In the genomic region with DNA sequence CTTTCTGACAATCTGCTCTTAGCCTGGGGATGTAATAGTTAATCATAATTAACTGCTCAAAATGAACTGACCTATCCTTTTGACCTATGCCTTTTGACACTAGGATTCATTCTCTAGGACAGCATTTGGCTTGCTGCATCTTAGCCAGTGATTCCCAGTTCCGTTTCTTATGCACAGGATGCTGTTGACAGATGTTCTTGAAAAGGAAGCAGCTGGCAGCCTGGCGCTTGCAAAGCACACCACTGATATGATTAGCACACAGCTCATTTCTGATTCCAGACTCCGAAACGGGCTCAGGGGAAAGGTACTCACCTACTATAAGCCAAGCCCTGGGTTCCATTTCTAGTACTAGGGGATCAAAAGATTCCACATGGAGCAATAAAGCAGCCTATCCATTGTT, we compare ENCODE assay signal across 15 mouse cellular contexts. TPM values are rescaled to one million over a fixed set of nuclear protein-coding genes. Genes with fewer than 3 reads are reported as not detected.
DNase-seq lines count a peak whose midpoint lies in the region; TF ChIP-seq lines count a peak whose summit lies in the region.
"Had no signal": no experiment of that assay in that cellular context is flagged by ENCODE, and none has a peak within 500 bp of the region (broad histone marks: within the 10 kb centered on the region; RNA-seq: fewer than 3 reads in every experiment).

No protein-coding gene starts in this region.

- 0 out of 2 replicates have a peak overlapping the region, but pooled peaks have one; percentile 1 for H3K27ac ChIP-seq in gastrocnemius, adult 2 months
- H3K27ac ChIP-seq: embryonic facial prominence, embryonic 15.5 days; forebrain, embryonic 15.5 days; limb, embryonic 13.5 days; neural tube, embryonic 12.5 days had no signal

- no peak for TF ChIP-seq CTCF in gastrocnemius, adult 2 months (IDR thresholded peaks at IDR 0.05)

- intact Hi-C loops in gastrocnemius, adult 2 months (cut with DNase I): no loop called here
- intact Hi-C loops in gastrocnemius, postnatal 36 days (cut with DNase I): no loop called here

- DNase-seq in gastrocnemius, adult 2 months: no peak
- no peak for DNase-seq in gastrocnemius, postnatal 36 days
- DNase-seq in kidney, postnatal 4 days: peak; percentile 13 to 31
- DNase-seq in kidney, adult 11 months: no peak
- peak; percentile 16 for DNase-seq in retina, embryonic 14.5 days (ENCODE audit: low spot score)
- DNase-seq in retina, postnatal 1 day: no peak
- DNase-seq in urinary bladder, postnatal 4 days (ENCODE audit: low spot score in 2 of 2): no peak
- no peak for DNase-seq in left cerebral cortex, adult 9 months (ENCODE audit: low spot score in 2 of 2)
- DNase-seq: cerebellum, adult 9-11 months; gastrocnemius, postnatal 25 days; lung, postnatal 4 days had no signal

- H3K4me3 ChIP-seq in gastrocnemius, adult 2 months: no peak overlapping the region
- H3K4me3 ChIP-seq: embryonic facial prominence, embryonic 15.5 days; forebrain, embryonic 15.5 days; limb, embryonic 13.5 days; neural tube, embryonic 12.5 days had no signal

RNA-seq across cellular contexts. Expression of gene Egfr, which starts 20.7 kb away (rescaled TPM):
- total RNA-seq in gastrocnemius, adult 2 months (2021): 10 to 100 TPM; 12.2 to 14.7 TPM
- 10 to 100 TPM; 11.6 to 13.4 TPM for total RNA-seq in gastrocnemius, postnatal 36 days (2021)

Comparison
In these comparisons a context has a peak if more than half of its experiments do, and no peak if none do; other contexts are left out.
1. DNase-seq: peak in kidney, postnatal 4 days (2 of 2) and retina, embryonic 14.5 days (single experiment); none in gastrocnemius, adult 2 months (single experiment), gastrocnemius, postnatal 36 days (0 of 2), kidney, adult 11 months (single experiment), retina, postnatal 1 day (single experiment), urinary bladder, postnatal 4 days (0 of 2) and left cerebral cortex, adult 9 months (0 of 2).